Mouse (Mus musculus): ENCODE measurements around the gene Scarf2.

DNA sequence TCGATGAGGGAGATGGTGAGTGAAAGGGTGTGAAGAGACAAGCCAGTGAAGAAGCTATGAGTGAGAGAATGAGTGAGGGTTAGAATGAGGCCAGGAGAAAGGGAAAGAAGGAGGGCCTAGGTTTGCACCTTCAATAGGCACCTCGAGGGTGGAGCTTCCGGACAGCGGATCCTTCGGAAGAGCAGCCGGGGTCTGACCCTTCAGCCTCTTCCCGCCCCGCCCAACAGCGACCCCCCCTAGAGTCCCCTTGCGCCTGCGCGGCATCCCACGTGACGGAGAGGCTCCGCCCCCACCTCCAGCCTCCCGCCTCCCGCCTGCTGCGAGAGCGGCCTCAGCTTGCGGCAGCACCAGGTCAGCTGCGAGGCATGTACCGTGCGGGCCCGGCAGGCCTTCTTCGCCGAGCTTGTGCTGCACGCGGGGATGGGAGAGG, 37.7 kb upstream of the Scarf2 start, which contains the start of gene Klhl22:
- TF ChIP-seq CTCF (conservative IDR thresholded peaks at IDR 0.05; ENCODE audit: low read length) (no peak), NANOG (IDR thresholded peaks at IDR 0.05; ENCODE audit: borderline replicate concordance, low read length) (no peak)
